Mouse (Mus musculus): ENCODE data around the gene Smc4. TPM values are rescaled to one million over a fixed set of nuclear protein-coding genes. Genes with fewer than 3 reads are reported as not detected.

Smc4 gene
- polyA plus RNA-seq (2012; rRNA removed), result 1.7 and 6.4 TPM in 2 replicates

GRCm38 (mm10) chr3:69004437-69005337, at the start of gene Smc4, which contains the start of gene Ift80:
TSS of gene Smc4 (plus strand) at chr3:69004738.
TSS of gene Ift80 (minus strand) at chr3:69004570.
- under 1% methylated on average over 76 of the region's 76 CpGs for WGBS
- Histone ChIP-seq H3K4me3 (ENCODE audit: low read depth, low read length) (peak within 1 kb of the TSS; percentile 80), H3K4me1 (ENCODE audit: control insufficient read depth, insufficient read depth, insufficient read length, low read length) (no peaks in the 10 kb centered on the region), H3K27ac (ENCODE audit: insufficient read depth, low read depth, low read length) (peak within 1 kb of the TSS; percentile 91), H3K36me3 (ENCODE audit: control insufficient read depth, insufficient read depth, low read length) (no peaks in the 10 kb centered on the region), H3K27me3 (ENCODE audit: control insufficient read depth, insufficient read depth, low read length) (no peaks in the 10 kb centered on the region)
- peak; percentile 62 for TF ChIP-seq POLR2A (IDR thresholded peaks at IDR 0.05; ENCODE audit: low read depth, low read length)
- no peak for TF ChIP-seq CTCF (IDR thresholded peaks at IDR 0.05; ENCODE audit: extremely low read depth, insufficient read length, insufficient replicate concordance, low read depth, low read length)

- H3K4me3 ChIP-seq (ENCODE audit: low read depth, low read length), result no peak overlapping the region
- no peaks in the 10 kb centered on the region for H3K36me3 ChIP-seq (ENCODE audit: control insufficient read depth, insufficient read depth, low read length)
- H3K27ac ChIP-seq (ENCODE audit: insufficient read depth, low read depth, low read length), result no peak overlapping the region
- no peaks in the 10 kb centered on the region for H3K4me1 ChIP-seq (ENCODE audit: control insufficient read depth, insufficient read depth, insufficient read length, low read length)
- no peaks in the 10 kb centered on the region for H3K27me3 ChIP-seq (ENCODE audit: control insufficient read depth, insufficient read depth, low read length)
- no peak for TF ChIP-seq POLR2A (IDR thresholded peaks at IDR 0.05; ENCODE audit: low read depth, low read length)
- no peak for TF ChIP-seq CTCF (IDR thresholded peaks at IDR 0.05; ENCODE audit: extremely low read depth, insufficient read length, insufficient replicate concordance, low read depth, low read length)
- 64% methylated on average over 4 of the region's 4 CpGs for WGBS
Observed at GRCm38 (mm10) chr3:68956454-68956853, 48.1 kb upstream of the Smc4 start.

GRCm38 (mm10) chr3:68957413-68957812, 47.1 kb upstream of the Smc4 start:
- no peaks in the 10 kb centered on the region for H3K27me3 ChIP-seq (ENCODE audit: control insufficient read depth, insufficient read depth, low read length)
- H3K27ac ChIP-seq (ENCODE audit: insufficient read depth, low read depth, low read length), result no peak overlapping the region
- WGBS, result 89% methylated on average over 3 of the region's 3 CpGs
- TF ChIP-seq CTCF (IDR thresholded peaks at IDR 0.05; ENCODE audit: extremely low read depth, insufficient read length, insufficient replicate concordance, low read depth, low read length) (no peak), POLR2A (IDR thresholded peaks at IDR 0.05; ENCODE audit: low read depth, low read length) (no peak)
- no peak overlapping the region for H3K4me3 ChIP-seq (ENCODE audit: low read depth, low read length)
- no peaks in the 10 kb centered on the region for H3K4me1 ChIP-seq (ENCODE audit: control insufficient read depth, insufficient read depth, insufficient read length, low read length)
- no peaks in the 10 kb centered on the region for H3K36me3 ChIP-seq (ENCODE audit: control insufficient read depth, insufficient read depth, low read length)

GRCm38 (mm10) chr3:68964682-68965081, 39.9 kb upstream of the Smc4 start:
- H3K36me3 ChIP-seq (ENCODE audit: control insufficient read depth, insufficient read depth, low read length), result 0 out of 2 replicates have a peak, but pooled peaks cover 1% of the 10 kb centered on the region
- H3K27ac ChIP-seq (ENCODE audit: insufficient read depth, low read depth, low read length), result no peak overlapping the region
- H3K4me3 ChIP-seq (ENCODE audit: low read depth, low read length), result no peak overlapping the region
- no peaks in the 10 kb centered on the region for H3K4me1 ChIP-seq (ENCODE audit: control insufficient read depth, insufficient read depth, insufficient read length, low read length)
- TF ChIP-seq POLR2A (IDR thresholded peaks at IDR 0.05; ENCODE audit: low read depth, low read length), result no peak
- TF ChIP-seq CTCF (IDR thresholded peaks at IDR 0.05; ENCODE audit: extremely low read depth, insufficient read length, insufficient replicate concordance, low read depth, low read length), result peak; percentile 31; the same call in 1 of the 2 replicates
- no peaks in the 10 kb centered on the region for H3K27me3 ChIP-seq (ENCODE audit: control insufficient read depth, insufficient read depth, low read length)

- WGBS, result 94% methylated on average over 6 of the region's 6 CpGs
- Histone ChIP-seq H3K36me3 (ENCODE audit: control insufficient read depth, insufficient read depth, low read length) (0 out of 2 replicates have a peak, but pooled peaks cover 1% of the 10 kb centered on the region), H3K27me3 (ENCODE audit: control insufficient read depth, insufficient read depth, low read length) (no peaks in the 10 kb centered on the region), H3K4me1 (ENCODE audit: control insufficient read depth, insufficient read depth, insufficient read length, low read length) (no peaks in the 10 kb centered on the region), H3K27ac (ENCODE audit: insufficient read depth, low read depth, low read length) (no peak overlapping the region), H3K4me3 (ENCODE audit: low read depth, low read length) (no peak overlapping the region)
- TF ChIP-seq POLR2A (IDR thresholded peaks at IDR 0.05; ENCODE audit: low read depth, low read length), result no peak
- TF ChIP-seq CTCF (IDR thresholded peaks at IDR 0.05; ENCODE audit: extremely low read depth, insufficient read length, insufficient replicate concordance, low read depth, low read length), result no peak
Observed at GRCm38 (mm10) chr3:68966527-68967285, 37.8 kb upstream of the Smc4 start.

GRCm38 (mm10) chr3:68967404-68967803, 37.1 kb upstream of the Smc4 start:
- Histone ChIP-seq H3K27ac (ENCODE audit: insufficient read depth, low read depth, low read length) (no peak overlapping the region), H3K4me3 (ENCODE audit: low read depth, low read length) (no peak overlapping the region)

More at GRCm38 (mm10) chr3:68967404-68967803, 37.1 kb upstream of the Smc4 start:
- 28% methylated on average over 6 of the region's 6 CpGs for WGBS
- TF ChIP-seq CTCF (IDR thresholded peaks at IDR 0.05; ENCODE audit: extremely low read depth, insufficient read length, insufficient replicate concordance, low read depth, low read length) (no peak), POLR2A (IDR thresholded peaks at IDR 0.05; ENCODE audit: low read depth, low read length) (no peak)
- Histone ChIP-seq H3K36me3 (ENCODE audit: control insufficient read depth, insufficient read depth, low read length) (0 out of 2 replicates have a peak, but pooled peaks cover 1% of the 10 kb centered on the region), H3K27me3 (ENCODE audit: control insufficient read depth, insufficient read depth, low read length) (no peaks in the 10 kb centered on the region), H3K4me1 (ENCODE audit: control insufficient read depth, insufficient read depth, insufficient read length, low read length) (no peaks in the 10 kb centered on the region)

Data from small intestine, adult 2 months (tissue).